Mouse (Mus musculus) myocyte (in vitro differentiated cells): Measurements from ENCODE around the gene Dynlt1f. TPM values are rescaled to one million over a fixed set of nuclear protein-coding genes. Genes with fewer than 3 reads are reported as not detected.
A peak's percentile ranks its signal among the peaks of the same experiment; 100 is the strongest.
"Not testable (repeated sequence)": the region's sequence is repeated elsewhere in the genome, so short reads cannot be mapped to it uniquely, and the experiment has no call there.

Experiments
- H3K27me3 ChIP-seq: one replicate; pipeline ENCODE4 v1.6.1; 2011; ENCODE audit not compliant: control insufficient read depth, insufficient read depth, insufficient read length
- H3K36me3 ChIP-seq: one replicate; pipeline ENCODE4 v1.6.1; 2011; ENCODE audit not compliant: control insufficient read depth, insufficient read depth
- H3K4me2 ChIP-seq: one replicate; pipeline ENCODE4 v1.6.1; 2011; ENCODE audit warnings: low read depth, control low read depth
- H3K4me3 ChIP-seq: one replicate; pipeline ENCODE4 v1.5.1; 2011; ENCODE audit warnings: mild to moderate bottlenecking, control low read depth, moderate library complexity
- H3K79me2 ChIP-seq: one replicate; pipeline ENCODE4 v1.6.1; 2011; ENCODE audit not compliant: control insufficient read depth, insufficient read depth
- H3ac ChIP-seq: one replicate; pipeline ENCODE4 v1.6.1; 2011; ENCODE audit not compliant: control insufficient read depth, insufficient read length
- polyA plus RNA-seq: library from polyadenylated mRNA; unstranded; fragments of >200 nt; fragmentation: generic; extraction: Trizol; gene quantifications from one replicate; pipeline ENCODE4 v1.2.1, GENCODE M21; 2012; ENCODE audit warnings: missing spikeins

Gene Dynlt1f
- polyA plus RNA-seq, 1 experiment = 198 TPM

- H3K36me3 ChIP-seq, H3K4me3 ChIP-seq, H3ac ChIP-seq, H3K79me2 ChIP-seq, H3K27me3 ChIP-seq: not testable (repeated sequence)
- peak overlapping the region; percentile 38 for H3K4me2 ChIP-seq
Measured at GRCm38 (mm10) chr17:6684464-6685287, 29.0 kb upstream of the Dynlt1f start.

DNA sequence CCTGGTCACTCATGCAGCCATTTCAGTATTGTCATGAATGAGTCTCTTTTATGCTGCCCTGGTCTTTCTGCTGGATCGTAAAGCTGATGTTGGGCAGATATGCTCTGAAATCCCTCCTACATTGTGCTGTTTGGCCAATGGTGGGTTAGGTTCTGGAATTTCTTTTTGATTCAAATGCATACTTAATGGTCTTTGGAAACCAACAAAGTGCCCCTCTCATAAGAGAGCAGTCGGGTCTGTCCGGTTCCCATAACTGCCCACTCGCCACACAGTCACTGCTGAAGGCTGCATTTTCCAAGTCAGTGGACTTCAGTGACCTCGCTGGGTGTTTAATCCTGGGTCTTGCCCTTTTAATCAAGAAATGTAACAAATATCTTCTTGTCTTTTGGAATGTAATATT is 28.0 kb upstream of the Dynlt1f start:
- H3K4me3 ChIP-seq, H3K27me3 ChIP-seq, H3K36me3 ChIP-seq, H3K79me2 ChIP-seq, H3K4me2 ChIP-seq, H3ac ChIP-seq: not testable (repeated sequence)

DNA sequence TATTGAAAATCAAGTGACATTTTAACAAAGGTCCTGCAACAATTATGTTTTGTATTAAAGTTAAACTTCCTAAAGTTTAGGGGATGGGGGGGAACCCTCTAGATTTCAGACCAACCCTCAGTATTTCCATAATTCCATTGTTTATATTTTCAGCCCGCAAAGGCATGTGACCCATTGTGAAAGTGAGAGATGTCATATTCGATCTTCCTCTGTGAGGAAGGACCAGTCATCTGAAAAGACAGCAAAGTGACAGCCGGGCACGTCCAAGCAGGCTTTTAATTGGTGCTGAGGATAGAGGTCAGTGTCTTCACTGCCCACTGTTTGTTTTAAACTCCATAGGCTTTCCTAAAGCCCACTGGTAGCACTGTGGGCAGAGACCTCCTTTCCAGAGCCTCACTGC is 26.0 kb upstream of the Dynlt1f start:
- not testable (repeated sequence) for H3K27me3 ChIP-seq, H3K4me2 ChIP-seq, H3K79me2 ChIP-seq, H3ac ChIP-seq, H3K36me3 ChIP-seq, H3K4me3 ChIP-seq

- H3K36me3 ChIP-seq, H3K4me2 ChIP-seq, H3K27me3 ChIP-seq, H3K4me3 ChIP-seq, H3K79me2 ChIP-seq, H3ac ChIP-seq: not testable (repeated sequence)
Measured at GRCm38 (mm10) chr17:6678063-6678462, 22.4 kb upstream of the Dynlt1f start.

GRCm38 (mm10) chr17:6674297-6674696 is 18.6 kb upstream of the Dynlt1f start:
- H3K36me3 ChIP-seq, H3K27me3 ChIP-seq: not testable (repeated sequence)

GRCm38 (mm10) chr17:6668522-6668921 is 12.8 kb upstream of the Dynlt1f start:
- H3K4me2 ChIP-seq, H3K4me3 ChIP-seq, H3K27me3 ChIP-seq, H3K79me2 ChIP-seq, H3K36me3 ChIP-seq, H3ac ChIP-seq: not testable (repeated sequence)

More at GRCm38 (mm10) chr17:6674297-6674696, 18.6 kb upstream of the Dynlt1f start:
- H3K4me2 ChIP-seq, H3ac ChIP-seq, H3K79me2 ChIP-seq, H3K4me3 ChIP-seq: not testable (repeated sequence)

- not testable (repeated sequence) for H3K4me3 ChIP-seq, H3K36me3 ChIP-seq, H3K79me2 ChIP-seq, H3K27me3 ChIP-seq, H3K4me2 ChIP-seq, H3ac ChIP-seq
Measured at GRCm38 (mm10) chr17:6665389-6665788, 9.7 kb upstream of the Dynlt1f start.

DNA sequence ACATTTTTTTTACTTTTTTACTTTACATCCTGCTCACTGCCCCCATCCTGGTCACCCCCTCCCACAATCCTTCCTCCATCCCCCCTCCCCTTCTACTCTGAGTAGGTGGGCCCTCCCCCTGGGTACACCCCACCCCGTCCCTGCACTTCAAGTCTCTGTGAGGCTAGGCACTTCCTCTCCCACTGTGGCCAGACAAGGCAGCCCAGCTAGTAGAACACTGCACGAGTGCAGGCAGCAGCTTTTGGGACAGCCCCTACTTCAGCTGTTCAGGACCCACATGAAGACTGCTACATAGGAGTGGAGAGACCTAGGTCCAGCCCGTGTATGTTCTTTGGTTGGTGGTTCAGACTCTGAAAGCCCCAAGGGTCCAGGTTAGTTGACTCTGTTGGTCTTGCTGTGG is 7.1 kb upstream of the Dynlt1f start:
- not testable (repeated sequence) for H3K4me3 ChIP-seq, H3K36me3 ChIP-seq, H3K27me3 ChIP-seq, H3K4me2 ChIP-seq, H3K79me2 ChIP-seq, H3ac ChIP-seq

GRCm38 (mm10) chr17:6661093-6661816 is 5.6 kb upstream of the Dynlt1f start:
- not testable (repeated sequence) for H3ac ChIP-seq

GRCm38 (mm10) chr17:6660589-6660988 is 4.9 kb upstream of the Dynlt1f start:
- not testable (repeated sequence) for H3ac ChIP-seq, H3K79me2 ChIP-seq, H3K4me2 ChIP-seq, H3K27me3 ChIP-seq, H3K36me3 ChIP-seq, H3K4me3 ChIP-seq

More at GRCm38 (mm10) chr17:6661093-6661816, 5.6 kb upstream of the Dynlt1f start:
- H3K27me3 ChIP-seq, H3K36me3 ChIP-seq, H3K79me2 ChIP-seq, H3K4me2 ChIP-seq, H3K4me3 ChIP-seq: not testable (repeated sequence)

DNA sequence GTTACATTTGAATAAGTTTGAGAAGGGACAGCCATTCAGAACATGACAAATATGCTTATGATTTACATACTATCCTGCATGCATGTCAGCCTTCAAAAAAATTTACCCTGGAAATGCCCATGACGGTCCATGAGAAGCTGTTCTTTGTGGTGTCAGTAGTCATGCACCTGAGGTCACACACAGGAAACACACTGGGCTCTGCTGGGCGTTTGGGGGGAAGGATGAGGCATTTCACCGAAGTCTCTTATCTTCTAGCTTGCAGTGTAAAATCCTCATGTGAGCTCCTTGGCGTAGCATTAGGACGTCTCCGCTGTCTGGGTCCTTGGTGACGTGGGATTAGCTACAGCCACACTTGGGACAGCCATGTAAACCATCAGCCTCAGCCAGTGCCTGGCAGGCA is 3.1 kb upstream of the Dynlt1f start, which contains the start of gene Sytl3:
TSS of gene Sytl3 (plus strand) at position 293 of the 400 bp plus-strand sequence.
- H3K79me2 ChIP-seq, H3K27me3 ChIP-seq, H3K4me2 ChIP-seq, H3ac ChIP-seq, H3K4me3 ChIP-seq, H3K36me3 ChIP-seq: not testable (repeated sequence)

GRCm38 (mm10) chr17:6656471-6656870 is 771 bp upstream of the Dynlt1f start:
- H3ac ChIP-seq, H3K4me2 ChIP-seq, H3K79me2 ChIP-seq, H3K27me3 ChIP-seq, H3K36me3 ChIP-seq: not testable (repeated sequence)
- peak overlapping the region; percentile 35 for H3K4me3 ChIP-seq
